Mouse (Mus musculus): ENCODE data around the gene Plcd4. TPM values are rescaled to one million over a fixed set of nuclear protein-coding genes. Genes with fewer than 3 reads are reported as not detected.
"Not testable (repeated sequence)": the region's sequence is repeated elsewhere in the genome, so short reads cannot be mapped to it uniquely, and the experiment has no call there.

Plcd4 gene
- 10 to 100 TPM; 18.4 to 20.4 TPM for total RNA-seq (2021)
- long read RNA-seq, experiment 1, transcript Plcd4-204 (17 exons, 2,720 nt): major isoform, 13 of 19 reads
- long read RNA-seq, experiment 1, partial matches to known transcripts: 2 of 19 reads
- long read RNA-seq, experiment 1, other reads (novel, unspliced or antisense): 3 of 19 reads
- long read RNA-seq, experiment 2, transcript Plcd4-204 (17 exons, 2,720 nt): major isoform, 13 of 24 reads
- long read RNA-seq, experiment 2, partial matches to known transcripts: 4 of 24 reads
- long read RNA-seq, experiment 2, other reads (novel, unspliced or antisense): 7 of 24 reads

DNA sequence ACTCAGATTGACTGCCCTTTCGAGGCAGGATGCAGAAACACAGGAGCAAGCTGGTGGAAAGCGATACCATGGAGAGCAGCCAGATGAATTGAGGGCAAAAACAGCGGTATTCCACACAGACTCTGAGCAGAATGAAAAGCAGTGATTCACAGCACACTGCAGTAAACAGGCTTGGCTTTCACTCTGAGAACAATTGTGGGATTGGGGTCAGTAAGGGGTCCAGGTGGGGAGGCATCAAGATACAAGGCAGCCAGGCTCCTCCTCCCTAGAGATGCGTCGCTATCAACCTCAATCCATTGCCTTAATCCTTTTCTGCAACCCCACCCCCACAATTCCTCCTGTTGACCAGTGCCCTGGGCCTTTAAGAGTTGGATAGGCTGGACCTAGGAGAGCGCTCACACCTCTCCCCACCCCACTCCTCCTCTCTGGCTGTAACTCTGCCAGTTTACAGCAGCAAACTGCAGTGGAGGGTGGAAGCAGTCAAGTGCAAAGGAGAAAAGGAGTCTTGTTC lies at the start of gene Plcd4:
Gene Plcd4 (plus strand): TSS at position 438 of the 511 bp plus-strand sequence.
- DNase-seq (ENCODE audit: low spot score in 2 of 2): peak; percentile 17 to 19
- Histone ChIP-seq H3K4me3 (peak within 1 kb of the TSS; percentile 46), H3K27ac (peak within 1 kb of the TSS; percentile 86)
- TF ChIP-seq CTCF (conservative IDR thresholded peaks at IDR 0.05): no peak

DNA sequence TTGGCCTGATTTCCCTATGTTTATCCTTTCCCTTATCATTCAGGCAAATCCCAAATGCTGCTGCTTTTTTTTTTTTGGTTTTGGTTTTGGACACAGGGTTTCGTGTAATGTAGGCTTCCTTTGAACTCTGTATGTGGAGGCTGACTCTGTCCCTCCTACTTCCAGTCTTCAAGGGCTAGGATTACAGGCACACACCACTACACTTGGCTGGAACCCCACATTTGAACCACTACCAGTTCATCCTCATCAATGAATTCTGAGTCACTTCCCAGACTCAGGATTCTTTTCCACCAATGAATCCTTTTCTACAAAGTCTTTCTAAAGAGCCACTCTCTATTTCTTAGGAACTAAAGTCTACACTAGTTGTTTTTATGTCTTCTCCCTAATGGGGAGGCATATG lies 41.6 kb upstream of the Plcd4 start:
- no peak overlapping the region for H3K27ac ChIP-seq
- no peak overlapping the region for H3K4me3 ChIP-seq
- TF ChIP-seq CTCF (conservative IDR thresholded peaks at IDR 0.05): no peak
- no peak for DNase-seq (ENCODE audit: low spot score in 2 of 2)

DNA sequence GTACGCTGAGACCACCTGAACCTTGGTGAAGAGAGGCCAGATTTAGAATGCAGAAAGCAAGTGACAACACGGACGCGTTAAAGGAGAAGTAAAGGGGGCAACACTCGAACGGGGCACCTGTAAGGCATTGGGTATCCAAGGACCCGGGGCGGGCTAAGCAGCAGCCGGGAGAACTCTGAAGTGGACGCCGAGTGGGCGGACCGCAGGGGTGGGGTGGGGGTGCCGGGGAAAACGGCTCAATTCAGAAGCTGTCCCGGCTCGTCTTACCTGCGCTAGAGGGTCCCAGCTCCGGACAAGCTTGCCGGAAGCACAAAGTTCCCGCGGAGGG lies 37.3 kb upstream of the Plcd4 start:
- peak overlapping the region; percentile 80 for H3K27ac ChIP-seq
- TF ChIP-seq CTCF (conservative IDR thresholded peaks at IDR 0.05): no peak
- peak in 1 of 2 experiments; percentile 3 for DNase-seq (ENCODE audit: low spot score in 2 of 2)
- H3K4me3 ChIP-seq: peak overlapping the region; percentile 98

DNA sequence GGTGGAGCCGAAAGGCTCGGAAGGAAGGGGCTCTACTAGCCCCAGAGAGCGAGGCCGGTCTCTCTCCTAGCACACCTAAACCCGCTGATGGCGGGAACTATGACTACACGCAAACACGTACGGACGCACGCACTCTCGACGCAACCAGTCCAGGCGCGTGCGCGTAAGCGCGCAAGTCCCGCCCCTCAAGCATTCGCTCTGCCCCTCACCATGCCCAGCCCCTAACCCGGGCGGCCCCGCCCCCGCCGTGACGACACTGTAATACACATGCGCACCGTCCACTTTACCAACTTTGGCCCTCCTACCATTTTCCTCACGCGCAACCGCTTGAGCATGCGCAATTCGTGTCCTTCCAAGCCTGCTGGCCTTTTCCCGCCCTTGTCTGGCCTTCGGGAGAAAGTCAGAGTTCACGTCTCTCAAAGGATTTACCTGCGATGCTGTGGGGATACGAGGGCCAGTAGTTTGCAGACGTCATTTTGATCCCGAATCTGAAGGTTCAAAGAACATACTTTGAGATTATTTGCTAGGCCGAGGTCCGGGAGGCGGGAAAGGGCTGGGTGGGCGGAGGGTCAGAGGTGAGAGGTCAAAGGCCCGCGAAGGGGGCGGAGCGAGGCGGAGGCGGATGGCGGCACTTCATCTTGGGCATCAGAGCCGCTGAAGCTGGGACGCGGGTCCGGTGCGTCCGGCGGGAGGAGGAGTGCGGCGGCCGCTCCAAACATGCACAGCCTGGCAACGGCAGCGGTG lies 36.8 kb upstream of the Plcd4 start, which contains the start of gene Cnot9:
Gene Cnot9 (plus strand): TSS at position 338 of the 744 bp plus-strand sequence.
- H3K27ac ChIP-seq: peak within 1 kb of the TSS; percentile 91
- DNase-seq (ENCODE audit: low spot score in 2 of 2): peak; percentile 100
- no peak for TF ChIP-seq CTCF (conservative IDR thresholded peaks at IDR 0.05)
- peak within 1 kb of the TSS; percentile 98 for H3K4me3 ChIP-seq

DNA sequence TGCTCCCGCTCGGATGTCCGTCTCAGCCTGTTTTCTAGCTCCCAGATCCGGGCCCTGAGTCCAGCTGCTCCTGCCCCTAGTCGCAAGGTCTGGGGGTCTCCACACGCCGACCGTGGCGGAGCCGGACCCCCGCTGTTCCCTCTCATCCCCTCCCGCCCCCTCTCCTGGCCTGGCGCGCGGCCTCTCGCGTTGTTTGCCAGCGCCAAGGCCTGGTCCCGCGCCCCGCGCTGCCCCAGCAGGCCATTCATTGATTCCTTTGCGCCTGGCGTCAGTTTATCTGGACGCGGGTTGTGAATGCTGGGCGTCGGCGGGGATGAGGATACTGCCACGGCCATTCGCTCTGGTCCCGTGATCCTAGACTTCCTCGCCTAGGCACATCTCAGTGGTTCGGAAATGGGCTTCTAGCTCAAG lies 36.2 kb upstream of the Plcd4 start:
- TF ChIP-seq CTCF (conservative IDR thresholded peaks at IDR 0.05): no peak
- peak; percentile 19 to 42 for DNase-seq (ENCODE audit: low spot score in 2 of 2)
- Histone ChIP-seq H3K4me3 (peak overlapping the region; percentile 98), H3K27ac (peak overlapping the region; percentile 91)

DNA sequence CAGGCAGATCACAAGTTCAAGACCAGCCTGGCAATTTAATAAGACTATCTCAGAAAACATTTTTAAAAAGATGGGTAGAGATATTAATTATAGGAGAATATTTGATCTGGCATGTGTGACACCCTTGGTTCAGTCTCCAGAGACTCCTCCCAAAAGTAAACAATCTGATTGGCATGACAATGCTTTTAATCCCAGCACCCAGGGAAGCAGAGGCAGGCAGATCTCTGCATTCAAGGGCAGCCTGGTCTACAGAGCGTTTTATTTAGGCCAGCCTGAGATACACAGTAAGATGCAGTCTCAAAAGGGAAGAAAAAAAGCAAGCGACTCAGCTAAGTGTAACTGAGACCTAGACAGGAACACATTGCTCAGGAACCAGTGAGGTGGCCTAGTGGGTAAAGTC lies 34.9 kb upstream of the Plcd4 start:
- no peak overlapping the region for H3K27ac ChIP-seq
- no peak for DNase-seq (ENCODE audit: low spot score in 2 of 2)
- H3K4me3 ChIP-seq: no peak overlapping the region
- TF ChIP-seq CTCF (conservative IDR thresholded peaks at IDR 0.05): no peak

DNA sequence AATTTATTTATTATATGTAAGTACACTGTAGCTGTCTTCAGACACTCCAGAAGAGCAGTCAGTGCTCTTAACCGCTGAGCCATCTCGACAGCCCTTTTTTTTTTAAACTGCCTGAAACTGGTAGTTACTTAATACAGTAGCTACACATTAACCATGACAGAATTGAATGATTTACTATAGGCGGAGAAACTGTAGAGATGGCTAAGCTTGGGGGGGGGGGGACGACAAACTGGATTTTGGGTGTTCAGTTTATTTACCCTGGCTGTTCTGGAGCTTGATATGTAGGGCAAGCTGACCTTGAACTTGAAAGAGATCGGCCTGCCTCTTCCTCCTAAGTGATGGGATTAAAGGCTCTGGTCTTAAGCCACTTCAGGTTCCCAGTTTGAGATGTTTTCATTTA lies 31.4 kb upstream of the Plcd4 start:
- no peak overlapping the region for H3K27ac ChIP-seq
- TF ChIP-seq CTCF (conservative IDR thresholded peaks at IDR 0.05): no peak
- H3K4me3 ChIP-seq: no peak overlapping the region
- no peak for DNase-seq (ENCODE audit: low spot score in 2 of 2)

DNA sequence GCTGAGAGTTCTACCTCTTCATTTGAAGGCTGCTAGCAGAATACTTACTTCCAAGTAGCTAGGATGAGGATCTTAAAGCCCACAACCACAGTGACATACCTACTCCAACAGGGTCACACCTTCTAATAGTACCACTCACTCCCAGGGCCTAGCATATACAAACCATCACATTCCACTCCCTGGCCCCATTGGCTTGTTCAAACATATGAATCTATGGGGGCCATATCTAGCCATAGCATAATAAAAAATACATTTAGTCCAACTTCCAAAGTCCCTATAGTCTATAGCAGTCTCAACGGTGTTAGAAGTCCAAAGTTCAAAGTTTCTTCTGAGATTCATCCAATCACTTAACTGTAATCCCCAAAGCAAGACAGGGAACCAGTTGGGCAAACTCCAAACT lies 29.7 kb upstream of the Plcd4 start:
- DNase-seq (ENCODE audit: low spot score in 2 of 2); H3K4me3 ChIP-seq; H3K27ac ChIP-seq: not testable (repeated sequence)

DNA sequence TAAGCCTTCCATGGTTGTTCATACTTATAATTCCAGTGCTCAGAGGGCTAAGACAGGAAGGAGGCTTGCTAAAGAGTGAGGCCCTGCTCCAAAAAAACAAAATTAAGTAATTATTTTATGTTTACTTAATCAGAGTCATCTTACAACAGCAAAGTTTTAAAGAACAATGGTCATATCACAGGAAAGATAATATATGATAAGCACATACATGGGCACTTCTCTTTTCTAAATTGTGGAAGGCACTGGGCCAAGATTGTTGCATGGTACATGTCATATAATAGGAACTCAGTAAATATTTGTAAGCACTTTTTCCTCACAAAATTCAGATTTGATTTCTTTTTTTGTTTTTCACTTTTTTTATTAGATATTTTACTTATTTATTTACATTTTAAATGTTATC lies 22.8 kb upstream of the Plcd4 start:
- no peak for TF ChIP-seq CTCF (conservative IDR thresholded peaks at IDR 0.05)
- Histone ChIP-seq H3K4me3 (no peak overlapping the region), H3K27ac (no peak overlapping the region)
- DNase-seq (ENCODE audit: low spot score in 2 of 2): no peak

DNA sequence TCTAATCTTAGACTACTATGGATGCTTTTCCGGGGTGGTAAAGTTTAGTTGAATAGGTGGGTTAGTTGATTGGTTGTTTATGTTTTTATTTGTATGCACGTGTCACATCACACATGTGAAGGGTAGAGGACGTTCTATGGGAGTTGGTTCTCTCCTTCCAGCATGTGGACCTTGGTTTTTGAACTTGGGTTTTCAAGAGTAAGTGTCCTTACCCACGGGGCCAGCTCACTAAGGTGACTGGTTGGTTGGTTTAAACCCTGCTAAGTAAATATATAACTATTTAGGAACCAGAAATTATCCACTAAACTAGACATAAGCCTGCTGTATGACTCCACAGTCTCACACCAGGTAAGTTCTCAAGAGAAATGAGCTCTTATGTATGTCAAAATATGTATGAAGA lies 17.9 kb upstream of the Plcd4 start:
- H3K4me3 ChIP-seq: no peak overlapping the region
- no peak for DNase-seq (ENCODE audit: low spot score in 2 of 2)
- no peak for TF ChIP-seq CTCF (conservative IDR thresholded peaks at IDR 0.05)
- H3K27ac ChIP-seq: no peak overlapping the region

DNA sequence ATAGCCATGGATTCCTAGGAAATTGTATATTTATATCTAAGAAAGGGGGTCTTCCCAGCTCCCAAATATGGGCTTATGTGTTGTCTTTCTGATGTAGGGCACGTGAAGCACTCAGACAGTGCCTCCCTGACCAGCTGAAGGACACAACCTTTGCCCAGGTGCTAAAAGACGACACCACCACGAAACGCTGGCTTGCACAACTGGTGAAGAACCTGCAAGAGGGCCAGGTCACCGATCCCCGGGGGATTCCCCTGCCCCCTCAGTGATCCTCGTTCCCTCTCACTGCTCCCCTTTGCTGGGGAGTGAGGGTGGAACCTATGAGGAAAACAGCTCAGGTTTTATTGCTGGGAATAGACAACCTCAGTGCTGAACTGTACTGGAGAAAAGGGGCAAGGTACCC lies 14.1 kb upstream of the Plcd4 start:
- TF ChIP-seq CTCF (conservative IDR thresholded peaks at IDR 0.05): no peak
- no peak overlapping the region for H3K4me3 ChIP-seq

DNA sequence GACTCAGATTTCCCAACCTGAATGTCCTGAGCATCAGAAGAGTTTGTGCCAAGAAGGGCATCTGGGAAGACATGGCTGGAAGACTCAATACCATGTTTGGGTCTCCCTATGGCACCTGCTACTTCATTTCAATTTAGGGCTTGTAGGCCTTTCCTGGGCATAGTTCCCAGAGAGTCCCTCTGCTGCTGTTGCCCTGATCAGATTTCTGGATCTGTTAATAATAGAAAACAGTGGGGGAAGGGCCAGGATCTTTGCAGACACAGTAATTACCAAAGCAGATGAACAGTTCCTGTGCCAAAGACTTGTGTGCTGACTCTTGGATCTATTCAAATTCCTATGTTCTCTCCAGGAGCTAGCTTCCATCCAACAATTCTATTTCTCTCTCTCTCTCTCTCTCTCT lies 4.0 kb upstream of the Plcd4 start:
- peak; percentile 71 to 77 for DNase-seq (ENCODE audit: low spot score in 2 of 2)
- H3K4me3 ChIP-seq: no peak overlapping the region
- TF ChIP-seq CTCF (conservative IDR thresholded peaks at IDR 0.05): no peak
- peak overlapping the region; percentile 48; the same call in 1 of the 2 replicates for H3K27ac ChIP-seq

More for the DNA sequence above, 14.1 kb upstream of the Plcd4 start:
- no peak overlapping the region for H3K27ac ChIP-seq
- no peak for DNase-seq (ENCODE audit: low spot score in 2 of 2)

DNA sequence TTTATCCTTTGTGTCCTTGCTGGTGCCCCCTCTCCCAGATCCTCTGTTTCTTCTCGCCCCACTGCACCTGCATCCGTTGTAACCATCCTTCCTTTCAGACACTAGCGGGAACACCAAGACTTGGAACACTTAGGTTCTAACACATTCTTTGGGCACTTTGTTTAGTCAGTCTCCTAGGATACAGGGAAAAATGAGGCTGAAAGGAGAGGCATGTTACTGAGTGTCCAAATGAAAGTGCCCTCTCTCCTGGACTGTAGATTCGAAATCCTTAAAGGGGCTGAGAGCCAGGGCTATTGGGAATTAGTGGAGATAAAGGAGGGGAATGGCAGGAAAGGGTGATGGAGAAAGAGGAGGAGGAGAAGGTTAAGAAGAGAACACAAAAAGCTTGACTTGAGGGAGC lies 1.5 kb downstream of the Plcd4 start, which contains the start of gene Usp37:
Gene Usp37 (minus strand): TSS at position 101 of the 400 bp plus-strand sequence.
- Histone ChIP-seq H3K27ac (peak within 1 kb of the TSS; percentile 86), H3K4me3 (peak within 1 kb of the TSS; percentile 46)
- DNase-seq (ENCODE audit: low spot score in 2 of 2): peak in 1 of 2 experiments; percentile 3
- no peak for TF ChIP-seq CTCF (conservative IDR thresholded peaks at IDR 0.05)

Data from layer of hippocampus, adult 2 months (tissue).